Mouse (Mus musculus): ENCODE data around the gene Defb45.

Gene Defb45

GRCm38 (mm10) chr2:152599299-152599698, at the start of gene Defb45:
Defb45 (minus strand) TSS chr2:152599399.
- DNase-seq (ENCODE audit: low spot score): no peak

- no peak for DNase-seq (ENCODE audit: low spot score)
Measured at GRCm38 (mm10) chr2:152639406-152640113, 40.4 kb upstream of the Defb45 start.

- no peak for DNase-seq (ENCODE audit: low spot score)
Measured at GRCm38 (mm10) chr2:152638865-152639264, 39.7 kb upstream of the Defb45 start.

- DNase-seq (ENCODE audit: low spot score): no peak
Measured at GRCm38 (mm10) chr2:152637381-152637780, 38.2 kb upstream of the Defb45 start.

GRCm38 (mm10) chr2:152637006-152637322, 37.8 kb upstream of the Defb45 start:
- DNase-seq (ENCODE audit: low spot score): no peak

- DNase-seq (ENCODE audit: low spot score): peak; percentile 62
Measured at GRCm38 (mm10) chr2:152636246-152637005, 37.2 kb upstream of the Defb45 start.

- DNase-seq (ENCODE audit: low spot score): no peak
Measured at GRCm38 (mm10) chr2:152634311-152634710, 35.1 kb upstream of the Defb45 start.

- DNase-seq (ENCODE audit: low spot score): no peak
Measured at GRCm38 (mm10) chr2:152633334-152633733, 34.1 kb upstream of the Defb45 start.

- DNase-seq (ENCODE audit: low spot score): no peak
Measured at GRCm38 (mm10) chr2:152629904-152630303, 30.7 kb upstream of the Defb45 start.

- no peak for DNase-seq (ENCODE audit: low spot score)
Measured at GRCm38 (mm10) chr2:152629239-152629638, 30.0 kb upstream of the Defb45 start.

GRCm38 (mm10) chr2:152628066-152628465, 28.9 kb upstream of the Defb45 start:
- no peak for DNase-seq (ENCODE audit: low spot score)

- DNase-seq (ENCODE audit: low spot score): no peak
Measured at GRCm38 (mm10) chr2:152626774-152627591, 27.8 kb upstream of the Defb45 start, which contains the start of gene Rem1. Rem1 (plus strand) TSS chr2:152626951.

- DNase-seq (ENCODE audit: low spot score): no peak
Measured at GRCm38 (mm10) chr2:152625256-152625655, 26.1 kb upstream of the Defb45 start.

- DNase-seq (ENCODE audit: low spot score): no peak
Measured at GRCm38 (mm10) chr2:152624566-152624965, 25.4 kb upstream of the Defb45 start.

- no peak for DNase-seq (ENCODE audit: low spot score)
Measured at GRCm38 (mm10) chr2:152622953-152623352, 23.8 kb upstream of the Defb45 start, which contains the start of gene Defb25. Defb25 (minus strand) TSS chr2:152623053.

GRCm38 (mm10) chr2:152622151-152622550, 23.0 kb upstream of the Defb45 start:
- DNase-seq (ENCODE audit: low spot score): no peak

GRCm38 (mm10) chr2:152620367-152621134, 21.4 kb upstream of the Defb45 start:
- no peak for DNase-seq (ENCODE audit: low spot score)

- no peak for DNase-seq (ENCODE audit: low spot score)
Measured at GRCm38 (mm10) chr2:152617374-152617773, 18.2 kb upstream of the Defb45 start.

- DNase-seq (ENCODE audit: low spot score): no peak
Measured at GRCm38 (mm10) chr2:152616470-152616869, 17.3 kb upstream of the Defb45 start.

GRCm38 (mm10) chr2:152615563-152615962, 16.4 kb upstream of the Defb45 start:
- peak; percentile 55 for DNase-seq (ENCODE audit: low spot score)

- no peak for DNase-seq (ENCODE audit: low spot score)
Measured at GRCm38 (mm10) chr2:152612193-152612592, 13.0 kb upstream of the Defb45 start.

- no peak for DNase-seq (ENCODE audit: low spot score)
Measured at GRCm38 (mm10) chr2:152608719-152609118, 9.5 kb upstream of the Defb45 start.
